Mouse (Mus musculus): ENCODE measurements around the gene Tmem212. TPM values are rescaled to one million over a fixed set of nuclear protein-coding genes. Genes with fewer than 3 reads are reported as not detected.
A peak's percentile ranks its signal among the peaks of the same experiment; 100 is the strongest.

Gene Tmem212
- total RNA-seq, 1 experiment: not detected

- no peak for DNase-seq (ENCODE audit: low read depth, low spot score)
- Histone ChIP-seq H3K4me1 (ENCODE audit: control insufficient read depth in 2 of 2, insufficient read depth in 2 of 2, low read length in 2 of 2, poor library complexity in 1 of 2) (peaks cover 0 to 2% of the 10 kb centered on the region in 2 experiments; a peak in 1 of 4 replicates), H3K4me3 (ENCODE audit: insufficient read depth in 1 of 2, low read depth in 1 of 2, low read length in 2 of 2, poor library complexity in 1 of 2, severe bottlenecking in 1 of 2) (no peak overlapping the region), H3K9me3 (ENCODE audit: control insufficient read depth, insufficient read depth, low read depth, low read length) (no peaks in the 10 kb centered on the region), H3K27ac (ENCODE audit: insufficient read depth, low read depth, low read length, poor library complexity, severe bottlenecking) (no peak overlapping the region), H3K36me3 (ENCODE audit: control insufficient read depth, insufficient read depth, low read length, poor library complexity, severe bottlenecking) (no peaks in the 10 kb centered on the region), H3K9ac (ENCODE audit: insufficient read depth, low read depth, low read length, poor library complexity, severe bottlenecking) (no peak overlapping the region)
- TF ChIP-seq CHD2 (IDR thresholded peaks at IDR 0.05; ENCODE audit: low read depth, low read length) (no peak), HCFC1 (IDR thresholded peaks at IDR 0.05; ENCODE audit: borderline replicate concordance, insufficient read depth, low read length) (no peak), ZC3H11A (IDR thresholded peaks at IDR 0.05; ENCODE audit: borderline replicate concordance, low read depth, low read length) (no peak)
- in situ Hi-C loops (cut with MboI; ENCODE audit: low sequenced_read_pairs in 2 of 2, unreplicated experiment in 2 of 2): no loop called here
Observed at GRCm38 (mm10) chr3:27871371-27871770, 24.8 kb downstream of the Tmem212 start.

DNA sequence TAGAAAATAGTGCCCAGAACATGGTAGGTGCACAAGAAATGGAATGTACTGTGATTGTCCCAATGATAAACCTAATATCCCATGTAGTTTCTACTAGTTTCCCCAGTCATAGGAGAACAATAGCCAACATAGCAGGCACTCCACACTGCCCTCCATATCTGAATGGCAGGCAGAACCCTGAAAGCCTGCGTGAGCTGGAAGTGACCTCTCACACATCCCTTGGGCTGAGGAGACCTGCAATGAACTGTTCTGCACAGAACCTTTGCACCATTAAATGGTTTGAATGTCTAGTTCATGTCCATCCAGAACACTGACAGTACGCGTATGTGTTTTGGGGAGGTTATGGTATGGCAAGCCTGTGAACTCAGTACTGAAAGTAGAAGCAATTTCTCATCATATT is 27.5 kb downstream of the Tmem212 start:
- peaks cover 0 to 4% of the 10 kb centered on the region in 2 experiments; a peak in 2 of 4 replicates for H3K4me1 ChIP-seq (ENCODE audit: control insufficient read depth in 2 of 2, insufficient read depth in 2 of 2, low read length in 2 of 2, poor library complexity in 1 of 2)
- H3K4me3 ChIP-seq (ENCODE audit: insufficient read depth in 1 of 2, low read depth in 1 of 2, low read length in 2 of 2, poor library complexity in 1 of 2, severe bottlenecking in 1 of 2): no peak overlapping the region
- no peak overlapping the region for H3K9ac ChIP-seq (ENCODE audit: insufficient read depth, low read depth, low read length, poor library complexity, severe bottlenecking)
- TF ChIP-seq ZNF384 (IDR thresholded peaks at IDR 0.05; ENCODE audit: low read depth, low read length): no peak
- no peak for TF ChIP-seq MAFK (IDR thresholded peaks at IDR 0.05; ENCODE audit: insufficient read depth, low read depth, low read length)
- TF ChIP-seq CHD2 (IDR thresholded peaks at IDR 0.05; ENCODE audit: low read depth, low read length): no peak
- TF ChIP-seq HCFC1 (IDR thresholded peaks at IDR 0.05; ENCODE audit: borderline replicate concordance, insufficient read depth, low read length): no peak
- no peak for TF ChIP-seq ZC3H11A (IDR thresholded peaks at IDR 0.05; ENCODE audit: borderline replicate concordance, low read depth, low read length)
- no peak for DNase-seq (ENCODE audit: low read depth, low spot score)
- H3K36me3 ChIP-seq (ENCODE audit: control insufficient read depth, insufficient read depth, low read length, poor library complexity, severe bottlenecking): no peaks in the 10 kb centered on the region
- no peaks in the 10 kb centered on the region for H3K9me3 ChIP-seq (ENCODE audit: control insufficient read depth, insufficient read depth, low read depth, low read length)
- in situ Hi-C loops (cut with MboI; ENCODE audit: low sequenced_read_pairs in 2 of 2, unreplicated experiment in 2 of 2): no loop called here
- H3K27ac ChIP-seq (ENCODE audit: insufficient read depth, low read depth, low read length, poor library complexity, severe bottlenecking): no peak overlapping the region

DNA sequence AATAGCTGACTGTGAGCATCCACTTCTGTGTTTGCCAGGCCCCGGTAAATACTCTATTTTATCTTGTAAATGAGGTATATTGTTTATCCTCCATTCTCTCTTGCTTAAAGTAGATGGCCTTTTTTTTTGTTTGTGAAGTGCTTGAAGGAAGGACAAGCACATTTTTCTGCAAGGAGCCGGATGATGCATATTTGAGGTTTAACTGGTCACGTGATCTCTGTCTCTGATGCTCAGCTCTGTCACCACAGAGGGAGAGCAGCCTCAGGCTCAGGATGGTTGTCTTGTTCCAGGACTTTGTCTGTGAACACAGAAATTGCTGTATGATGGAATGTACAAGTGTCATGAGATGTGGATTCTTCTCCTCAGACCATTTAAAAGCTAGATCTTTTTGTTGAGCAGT is 28.4 kb downstream of the Tmem212 start:
- in situ Hi-C loops (cut with MboI; ENCODE audit: low sequenced_read_pairs in 2 of 2, unreplicated experiment in 2 of 2): no loop called here
- DNase-seq (ENCODE audit: low read depth, low spot score): no peak
- no peak overlapping the region for H3K4me3 ChIP-seq (ENCODE audit: insufficient read depth in 1 of 2, low read depth in 1 of 2, low read length in 2 of 2, poor library complexity in 1 of 2, severe bottlenecking in 1 of 2)
- no peaks in the 10 kb centered on the region for H3K9me3 ChIP-seq (ENCODE audit: control insufficient read depth, insufficient read depth, low read depth, low read length)
- no peak overlapping the region for H3K27ac ChIP-seq (ENCODE audit: insufficient read depth, low read depth, low read length, poor library complexity, severe bottlenecking)
- H3K36me3 ChIP-seq (ENCODE audit: control insufficient read depth, insufficient read depth, low read length, poor library complexity, severe bottlenecking): no peaks in the 10 kb centered on the region
- H3K9ac ChIP-seq (ENCODE audit: insufficient read depth, low read depth, low read length, poor library complexity, severe bottlenecking): no peak overlapping the region
- peaks cover 0 to 4% of the 10 kb centered on the region in 2 experiments; a peak in 2 of 4 replicates for H3K4me1 ChIP-seq (ENCODE audit: control insufficient read depth in 2 of 2, insufficient read depth in 2 of 2, low read length in 2 of 2, poor library complexity in 1 of 2)
- TF ChIP-seq MAFK (IDR thresholded peaks at IDR 0.05; ENCODE audit: insufficient read depth, low read depth, low read length) (no peak), ZNF384 (IDR thresholded peaks at IDR 0.05; ENCODE audit: low read depth, low read length) (no peak), CHD2 (IDR thresholded peaks at IDR 0.05; ENCODE audit: low read depth, low read length) (no peak), HCFC1 (IDR thresholded peaks at IDR 0.05; ENCODE audit: borderline replicate concordance, insufficient read depth, low read length) (no peak)

- Histone ChIP-seq H3K9me3 (ENCODE audit: control insufficient read depth, insufficient read depth, low read depth, low read length) (no peaks in the 10 kb centered on the region), H3K9ac (ENCODE audit: insufficient read depth, low read depth, low read length, poor library complexity, severe bottlenecking) (no peak overlapping the region), H3K4me1 (ENCODE audit: control insufficient read depth in 2 of 2, insufficient read depth in 2 of 2, low read length in 2 of 2, poor library complexity in 1 of 2) (peaks cover 0 to 2% of the 10 kb centered on the region in 2 experiments; a peak in 1 of 4 replicates), H3K36me3 (ENCODE audit: control insufficient read depth, insufficient read depth, low read length, poor library complexity, severe bottlenecking) (no peaks in the 10 kb centered on the region), H3K4me3 (ENCODE audit: insufficient read depth in 1 of 2, low read depth in 1 of 2, low read length in 2 of 2, poor library complexity in 1 of 2, severe bottlenecking in 1 of 2) (peak overlapping the region in 1 of 2 experiments; percentile 55; a peak in 2 of 4 replicates), H3K27ac (ENCODE audit: insufficient read depth, low read depth, low read length, poor library complexity, severe bottlenecking) (no peak overlapping the region)
- in situ Hi-C loops (cut with MboI; ENCODE audit: low sequenced_read_pairs in 2 of 2, unreplicated experiment in 2 of 2): no loop called here
- TF ChIP-seq MAFK (IDR thresholded peaks at IDR 0.05; ENCODE audit: insufficient read depth, low read depth, low read length) (0 out of 2 replicates have a peak, but pooled peaks have one; percentile 4), CHD2 (IDR thresholded peaks at IDR 0.05; ENCODE audit: low read depth, low read length) (no peak)
- no peak for DNase-seq (ENCODE audit: low read depth, low spot score)
Observed at GRCm38 (mm10) chr3:27862821-27863740, 33.1 kb downstream of the Tmem212 start.
